Mouse (Mus musculus): ENCODE data around the gene Scamp1.

Gene Scamp1

DNA sequence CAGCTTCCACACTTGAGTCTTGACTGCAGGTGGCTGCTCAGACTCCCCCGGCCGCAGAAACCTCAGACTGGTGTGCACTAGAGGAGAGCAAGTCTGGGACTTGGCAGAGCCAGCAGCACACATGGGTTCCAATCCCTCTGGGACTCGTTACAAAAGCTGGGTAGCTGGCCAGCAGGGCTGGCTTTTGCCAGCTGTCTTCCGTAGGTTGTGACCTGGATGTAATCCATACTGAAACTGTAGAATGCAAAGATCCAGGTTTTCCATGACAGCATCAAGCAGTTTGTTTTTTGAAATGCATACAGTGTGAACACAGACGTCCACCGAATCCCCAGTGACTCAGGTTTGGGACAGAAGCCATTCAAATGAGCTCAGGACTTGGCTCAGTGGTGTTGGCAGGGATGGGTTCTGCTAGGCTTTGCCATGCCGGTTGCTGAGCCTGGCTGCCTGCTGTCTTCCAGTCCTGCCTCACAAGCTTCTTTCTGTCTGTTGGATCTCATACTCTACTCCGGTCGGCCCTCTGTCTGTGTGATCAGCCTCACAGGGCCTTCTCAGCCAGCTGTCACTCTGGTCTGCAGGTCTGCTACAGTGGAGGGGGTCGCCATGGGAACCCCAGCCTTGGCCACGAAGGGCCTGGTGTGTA is 107.1 kb downstream of the Scamp1 start:
- peak; percentile 74 to 85 for DNase-seq (ENCODE audit: low spot score in 2 of 2)

DNA sequence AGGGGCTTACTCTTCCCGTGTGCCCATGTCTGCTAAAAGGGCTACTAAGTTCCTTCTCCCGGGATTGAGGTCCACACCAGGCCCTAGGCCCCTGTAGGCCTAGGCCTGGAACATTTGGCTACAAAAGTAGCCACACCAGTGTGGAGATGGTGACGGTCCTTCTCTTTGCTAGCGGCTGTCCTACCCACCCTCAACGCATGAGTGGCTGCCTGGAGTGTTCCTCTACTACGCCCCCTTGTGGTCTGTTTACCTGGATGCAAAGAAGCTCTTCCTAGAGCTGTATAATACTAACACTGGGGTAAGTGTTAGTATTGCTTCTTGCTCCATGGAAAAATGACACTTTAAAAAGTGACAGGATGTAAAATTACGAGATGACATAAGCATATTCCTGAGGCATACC is 108.5 kb downstream of the Scamp1 start:
- peak in 1 of 2 experiments; percentile 44 for DNase-seq (ENCODE audit: low spot score in 2 of 2)

DNA sequence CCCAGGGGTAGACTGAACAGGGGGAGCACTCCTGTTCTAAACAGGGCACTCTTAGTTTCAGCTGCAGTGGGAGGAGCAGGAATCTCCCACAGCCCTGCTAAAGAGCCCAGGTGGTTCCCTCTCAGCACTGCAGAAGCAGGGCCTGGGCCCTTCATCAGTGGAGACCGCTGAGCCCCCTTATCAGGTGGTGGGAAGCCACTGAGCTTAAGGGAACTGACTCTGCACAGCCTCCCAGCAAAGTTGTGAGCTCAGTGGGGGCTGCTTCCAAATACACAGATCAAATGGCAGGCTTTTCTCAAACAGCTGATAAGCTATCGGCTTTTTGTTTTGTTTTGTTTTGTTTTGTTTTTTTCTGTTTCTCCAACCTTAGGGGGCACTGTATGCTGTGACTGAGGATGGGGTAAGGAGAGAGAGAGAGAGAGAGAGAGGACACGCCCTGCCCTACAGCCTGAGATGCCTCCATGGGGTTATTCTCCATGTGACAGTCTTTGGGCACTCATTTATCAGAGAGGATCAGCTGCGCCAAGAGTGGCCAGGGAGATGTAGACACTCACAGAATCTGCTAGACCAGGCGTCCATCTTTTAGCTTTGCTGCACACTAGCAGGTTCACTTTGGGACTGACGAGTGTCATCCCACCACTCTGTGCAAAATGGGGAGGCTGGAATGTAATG is 110.1 kb downstream of the Scamp1 start:
- no peak for DNase-seq (ENCODE audit: low spot score in 2 of 2)

DNA sequence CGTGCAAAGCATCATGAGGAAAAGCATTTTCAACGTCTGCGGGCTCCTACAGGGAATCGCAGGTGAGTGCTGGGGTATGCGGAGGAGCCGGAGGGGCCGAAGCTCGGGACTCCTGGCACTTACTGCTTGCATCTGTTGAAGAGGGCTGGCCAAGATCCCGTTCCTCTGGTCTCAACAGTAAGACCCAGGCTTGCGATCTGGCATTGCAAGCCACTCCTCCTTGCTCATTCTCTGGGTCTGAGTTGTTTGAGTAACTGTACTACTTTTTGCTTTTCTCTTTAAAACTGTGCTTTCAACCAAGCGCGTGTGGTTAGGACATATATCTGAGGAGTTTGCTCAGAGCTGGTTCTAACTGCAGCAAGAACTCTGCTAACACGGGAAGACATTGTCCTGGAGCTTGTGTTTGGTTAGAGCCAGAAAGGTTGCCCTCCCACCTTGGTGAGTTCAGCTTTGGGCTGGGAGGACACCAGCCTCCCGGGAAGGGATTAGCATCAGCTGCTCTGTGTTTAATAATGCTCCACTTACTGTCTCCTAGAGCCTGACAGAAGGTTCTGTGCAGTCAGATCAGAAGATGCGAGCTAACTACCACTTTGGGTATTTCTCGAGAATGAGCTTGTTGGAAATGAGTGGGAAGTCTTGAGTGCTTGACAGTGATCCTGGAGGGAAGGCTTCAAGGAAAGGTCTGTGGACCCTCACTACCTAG is 110.9 kb downstream of the Scamp1 start:
- DNase-seq (ENCODE audit: low spot score in 2 of 2): peak in 1 of 2 experiments; percentile 50

DNA sequence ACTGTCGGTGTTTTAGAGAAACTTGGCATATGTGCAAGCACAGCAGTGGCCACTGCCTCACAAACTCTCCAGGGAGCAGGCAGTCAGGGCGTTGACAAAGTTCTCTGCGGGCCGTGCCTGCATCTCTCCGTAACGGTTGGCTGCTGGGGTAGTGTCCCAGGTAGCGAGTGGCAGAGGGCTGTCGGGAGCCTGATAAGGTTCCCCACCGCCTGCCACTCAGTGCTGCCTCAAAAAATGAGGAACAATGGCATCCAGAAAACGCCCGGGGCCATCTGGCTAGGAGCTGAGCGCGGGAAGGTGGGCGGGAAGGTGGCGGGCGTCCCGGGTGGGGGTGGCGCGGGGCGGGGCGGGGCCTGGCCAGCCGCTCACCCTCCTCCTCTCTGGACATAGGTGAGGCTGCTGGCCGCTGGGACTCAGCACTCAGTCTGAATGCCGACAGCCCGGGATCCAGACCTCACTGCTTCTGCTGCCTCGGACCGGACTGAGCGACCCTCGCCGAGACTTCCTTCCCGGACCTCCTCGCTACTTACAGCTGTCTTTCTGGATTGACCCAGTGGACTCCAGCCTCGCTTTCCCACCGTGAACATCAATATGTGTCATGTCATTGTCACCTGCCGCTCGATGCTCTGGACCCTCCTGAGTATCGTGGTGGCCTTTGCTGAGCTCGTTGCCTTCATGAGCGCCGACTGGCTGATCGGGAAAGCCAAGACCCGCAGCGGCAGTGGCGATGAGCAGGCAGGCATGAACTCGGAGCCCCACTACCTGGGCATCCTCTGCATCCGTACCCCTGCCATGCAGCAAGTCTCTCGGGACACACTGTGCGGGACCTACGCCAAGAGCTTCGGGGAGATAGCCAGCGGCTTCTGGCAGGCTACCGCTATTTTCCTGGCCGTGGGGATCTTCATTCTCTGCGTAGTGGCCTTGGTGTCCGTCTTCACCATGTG is 111.8 kb downstream of the Scamp1 start:
- peak; percentile 62 to 63 for DNase-seq (ENCODE audit: low spot score in 2 of 2)

- no peak for DNase-seq (ENCODE audit: low spot score in 2 of 2)
Measured at GRCm38 (mm10) chr13:94172533-94173310, 112.9 kb downstream of the Scamp1 start.

DNA sequence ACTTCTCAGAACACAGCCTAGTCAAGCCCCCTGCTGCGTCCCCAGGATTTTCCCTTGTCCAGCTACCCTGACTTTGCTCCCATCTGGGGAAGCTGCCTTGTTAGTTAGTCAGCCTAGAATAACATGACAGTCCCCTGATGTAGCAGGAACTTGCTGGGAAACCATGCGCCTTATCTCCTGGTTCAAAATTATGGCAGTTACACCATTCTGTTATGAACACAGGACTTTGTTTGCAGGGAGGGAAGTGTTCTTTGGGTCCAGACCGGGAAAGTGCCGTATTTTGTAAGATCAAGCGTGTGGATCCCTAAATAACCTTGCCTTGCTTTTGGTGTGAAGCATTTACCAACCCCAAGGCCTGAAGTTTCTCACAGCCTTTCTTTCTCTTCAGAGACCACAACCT is 114.0 kb downstream of the Scamp1 start:
- no peak for DNase-seq (ENCODE audit: low spot score in 2 of 2)

GRCm38 (mm10) chr13:94169325-94169916 is 116.2 kb downstream of the Scamp1 start:
- no peak for DNase-seq (ENCODE audit: low spot score in 2 of 2)

GRCm38 (mm10) chr13:94168319-94168718 is 117.3 kb downstream of the Scamp1 start:
- DNase-seq (ENCODE audit: low spot score in 2 of 2): no peak

GRCm38 (mm10) chr13:94164501-94164900 is 121.2 kb downstream of the Scamp1 start:
- no peak for DNase-seq (ENCODE audit: low spot score in 2 of 2)

DNA sequence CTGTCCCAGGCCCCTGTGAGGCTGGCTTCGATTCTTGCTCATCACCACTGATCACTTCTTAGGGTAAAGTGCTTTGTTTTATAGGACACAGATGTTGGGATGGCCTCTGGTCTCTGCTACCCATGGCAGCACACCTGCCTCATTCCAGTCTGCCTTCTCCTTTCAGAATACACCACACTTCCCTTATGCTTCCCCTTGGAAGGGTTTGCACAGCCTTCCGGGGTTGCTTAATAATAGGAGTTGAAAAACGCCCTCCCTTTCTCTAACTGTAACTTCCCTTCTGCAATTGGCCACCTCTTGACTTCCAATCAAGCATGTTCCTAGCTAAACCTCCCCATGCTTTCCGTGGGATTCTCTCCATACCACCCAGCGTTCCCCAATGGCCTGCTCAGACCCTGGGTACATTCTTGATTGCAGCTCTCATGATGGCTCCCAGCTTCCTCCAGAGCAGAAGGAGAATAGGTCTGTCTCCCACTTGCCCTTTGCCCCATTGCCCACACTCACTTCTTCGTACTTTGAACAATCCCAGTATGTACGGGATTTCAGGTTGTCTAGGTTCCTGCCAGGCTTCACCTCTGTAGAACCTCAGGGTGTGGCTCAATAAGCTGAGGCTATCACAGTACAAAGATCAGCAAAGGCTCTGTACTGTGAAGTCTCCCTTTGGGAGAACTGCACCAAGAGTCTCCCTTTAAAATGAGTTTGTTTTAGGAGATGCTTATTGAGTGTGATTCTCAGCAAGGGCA is 126.0 kb downstream of the Scamp1 start:
- DNase-seq (ENCODE audit: low spot score in 2 of 2): no peak

DNA sequence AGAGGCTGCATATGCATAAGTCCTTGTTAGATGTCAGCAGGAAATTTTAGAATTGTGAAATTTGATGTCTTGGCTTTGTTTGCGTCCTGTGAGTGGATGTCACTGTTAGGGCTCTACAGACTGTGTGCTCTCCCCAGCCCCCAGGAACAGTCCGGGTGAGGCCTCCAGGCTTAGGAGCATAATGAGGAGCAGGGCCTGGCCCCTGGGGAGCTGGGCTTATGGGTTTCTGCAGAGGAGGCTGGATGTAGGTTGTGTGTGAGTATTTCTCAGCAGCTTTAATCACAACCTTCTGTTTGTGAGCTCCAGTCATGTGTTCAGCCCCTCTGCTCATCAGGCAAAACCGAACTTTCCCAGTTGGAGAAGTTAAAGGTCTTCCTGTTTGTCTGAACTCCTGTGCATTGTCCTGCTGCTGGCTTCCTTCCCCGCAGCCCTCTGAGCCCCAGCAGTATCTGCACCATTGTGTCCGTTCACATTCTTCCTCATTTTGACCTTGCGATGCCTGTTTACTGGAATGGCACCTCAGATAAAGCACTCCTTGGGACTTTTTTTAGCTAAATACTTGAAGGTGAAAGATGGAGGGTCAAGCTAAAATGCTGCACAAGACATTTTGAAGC is 126.7 kb downstream of the Scamp1 start:
- no peak for DNase-seq (ENCODE audit: low spot score in 2 of 2)

GRCm38 (mm10) chr13:94155657-94156429 is 129.8 kb downstream of the Scamp1 start:
- DNase-seq (ENCODE audit: low spot score in 2 of 2): no peak

GRCm38 (mm10) chr13:94154512-94155296 is 131.0 kb downstream of the Scamp1 start:
- no peak for DNase-seq (ENCODE audit: low spot score in 2 of 2)

- DNase-seq (ENCODE audit: low spot score in 2 of 2): no peak
Measured at GRCm38 (mm10) chr13:94153658-94154057, 132.0 kb downstream of the Scamp1 start.

GRCm38 (mm10) chr13:94152836-94153235 is 132.8 kb downstream of the Scamp1 start:
- no peak for DNase-seq (ENCODE audit: low spot score in 2 of 2)

Measured in right cerebral cortex, postnatal 10 days (tissue).